Mouse (Mus musculus) kidney, embryonic 14.5 days (tissue): ENCODE measurements at regions not wholly inside any gene's neighbourhood (a gene's known extent, or its start where the extent isn't known, plus 50 kb on each side); places are given as distances from the start of the nearest gene placed in this dataset.
A peak's percentile ranks its signal among the peaks of the same experiment; 100 is the strongest.

ENCODE experiments used
- ATAC-seq: fragments of 200-750 bp; cut with Nextera tagmentation; 2 replicates; pipeline ENCODE4 v1.8.0; 2017; ENCODE audit warnings: moderate number of reproducible peaks, mild to moderate bottlenecking, moderate TSS enrichment, moderate library complexity; ENCODE audit not compliant: low FRiP score, low TSS enrichment
- H3K27ac ChIP-seq: fragments of 300-500 bp; sonication (generic); 2 replicates; pipeline ENCODE4 v1.5.1; 2014; ENCODE audit warnings: low read depth, mild to moderate bottlenecking, low read length, moderate library complexity, mixed read lengths
- H3K27me3 ChIP-seq: fragments of 300-500 bp; sonication (generic); 2 replicates; pipeline ENCODE4 v1.6.1; 2014; ENCODE audit warnings: mild to moderate bottlenecking, low read length; ENCODE audit not compliant: control insufficient read depth, insufficient read depth
- H3K36me3 ChIP-seq: fragments of 300-500 bp; sonication (generic); 2 replicates; pipeline ENCODE4 v1.6.1; 2014; ENCODE audit warnings: low read length, mixed read lengths; ENCODE audit not compliant: control insufficient read depth, insufficient read depth
- H3K4me1 ChIP-seq: fragments of 300-500 bp; sonication (generic); 2 replicates; pipeline ENCODE4 v1.6.1; 2014; ENCODE audit warnings: low read length, mixed read lengths; ENCODE audit not compliant: control insufficient read depth, insufficient read depth
- H3K4me2 ChIP-seq: fragments of 300-500 bp; sonication (generic); replicated peaks from 2 replicates; pipeline ENCODE4 v1.6.1; 2014; ENCODE audit warnings: low read depth, mild to moderate bottlenecking, low read length
- H3K4me3 ChIP-seq: fragments of 300-500 bp; sonication (generic); 2 replicates; pipeline ENCODE4 v1.5.1; 2014; ENCODE audit warnings: mild to moderate bottlenecking, low read length
- H3K9ac ChIP-seq: fragments of 300-500 bp; sonication (generic); 2 replicates; pipeline ENCODE4 v1.6.1; 2014; ENCODE audit warnings: low read depth, mild to moderate bottlenecking, low read length, moderate library complexity
- H3K9me3 ChIP-seq: fragments of 300-500 bp; sonication (generic); 2 replicates; pipeline ENCODE4 v1.6.1; 2016; ENCODE audit warnings: low read length; ENCODE audit not compliant: control insufficient read depth
- WGBS: fragments of 180-500 bp; shearing (Covaris S2); extraction: QIAGEN DNeasy Blood & Tissue Kit; methylation state at CpG from one replicate; pipeline ENCODE4 v1.1.7; 2014; 5-methylcytosine and 5-hydroxymethylcytosine counted together

- Histone ChIP-seq H3K4me2 (no peak overlapping the region), H3K4me1 (peaks cover 6% of the 10 kb centered on the region; the same call in 1 of the 2 replicates), H3K4me3 (no peak overlapping the region), H3K27me3 (no peaks in the 10 kb centered on the region), H3K27ac (no peak overlapping the region), H3K9ac (no peak overlapping the region), H3K9me3 (no peaks in the 10 kb centered on the region), H3K36me3 (no peaks in the 10 kb centered on the region)
- ATAC-seq: no peak
- WGBS: 89% methylated on average over 3 of the region's 3 CpGs
These were observed 131.2 kb downstream of the Dact1 start for GRCm38 (mm10) chr12:71440863-71441262.

- Histone ChIP-seq H3K4me1 (peaks cover 6% of the 10 kb centered on the region; the same call in 1 of the 2 replicates), H3K9me3 (no peaks in the 10 kb centered on the region), H3K9ac (no peak overlapping the region), H3K36me3 (no peaks in the 10 kb centered on the region), H3K27ac (no peak overlapping the region), H3K27me3 (no peaks in the 10 kb centered on the region), H3K4me3 (no peak overlapping the region), H3K4me2 (no peak overlapping the region)
- WGBS: 88% methylated on average over 5 of the region's 5 CpGs
- no peak for ATAC-seq
These were observed 131.6 kb downstream of the Dact1 start for GRCm38 (mm10) chr12:71441272-71441671.

GRCm38 (mm10) chr12:71446177-71446891, 136.7 kb downstream of the Dact1 start:
- Histone ChIP-seq H3K27me3 (no peaks in the 10 kb centered on the region), H3K4me2 (no peak overlapping the region), H3K9ac (no peak overlapping the region), H3K4me1 (no peaks in the 10 kb centered on the region), H3K27ac (peak overlapping the region; percentile 49; the same call in 1 of the 2 replicates), H3K4me3 (no peak overlapping the region), H3K9me3 (no peaks in the 10 kb centered on the region), H3K36me3 (no peaks in the 10 kb centered on the region)
- peak; percentile 35; the same call in 1 of the 2 replicates for ATAC-seq
- 61% methylated on average over 8 of the region's 8 CpGs for whole genome bisulfite sequencing

- WGBS: 20% methylated on average over 7 of the region's 7 CpGs
- H3K4me3 ChIP-seq: no peak overlapping the region
- H3K36me3 ChIP-seq: no peaks in the 10 kb centered on the region
- no peak overlapping the region for H3K4me2 ChIP-seq
- H3K27ac ChIP-seq: peak overlapping the region; percentile 49; the same call in 1 of the 2 replicates
- no peak overlapping the region for H3K9ac ChIP-seq
- no peaks in the 10 kb centered on the region for H3K9me3 ChIP-seq
- H3K27me3 ChIP-seq: no peaks in the 10 kb centered on the region
- no peak for ATAC-seq
- H3K4me1 ChIP-seq: no peaks in the 10 kb centered on the region
These were observed 137.2 kb downstream of the Dact1 start for GRCm38 (mm10) chr12:71446892-71447268.

- Histone ChIP-seq H3K9ac (no peak overlapping the region), H3K4me2 (no peak overlapping the region), H3K9me3 (no peaks in the 10 kb centered on the region), H3K4me1 (no peaks in the 10 kb centered on the region), H3K4me3 (no peak overlapping the region), H3K27me3 (no peaks in the 10 kb centered on the region), H3K36me3 (no peaks in the 10 kb centered on the region), H3K27ac (no peak overlapping the region)
- no peak for ATAC-seq
- WGBS: 69% methylated on average over 3 of the region's 3 CpGs
These were observed 139.3 kb downstream of the Dact1 start for GRCm38 (mm10) chr12:71449032-71449431.

GRCm38 (mm10) chr12:71450128-71450527, 140.4 kb downstream of the Dact1 start:
- Histone ChIP-seq H3K4me1 (no peaks in the 10 kb centered on the region), H3K27ac (no peak overlapping the region), H3K4me3 (no peak overlapping the region), H3K9ac (no peak overlapping the region), H3K36me3 (no peaks in the 10 kb centered on the region), H3K9me3 (no peaks in the 10 kb centered on the region), H3K4me2 (no peak overlapping the region), H3K27me3 (no peaks in the 10 kb centered on the region)
- no peak for ATAC-seq
- WGBS: 78% methylated on average over 4 of the region's 4 CpGs

- H3K4me2 ChIP-seq: no peak overlapping the region
- no peak overlapping the region for H3K27ac ChIP-seq
- H3K9me3 ChIP-seq: no peaks in the 10 kb centered on the region
- no peak for ATAC-seq
- H3K4me1 ChIP-seq: no peaks in the 10 kb centered on the region
- 81% methylated on average over 14 of the region's 14 CpGs for WGBS
- no peaks in the 10 kb centered on the region for H3K36me3 ChIP-seq
- H3K27me3 ChIP-seq: no peaks in the 10 kb centered on the region
- H3K4me3 ChIP-seq: no peak overlapping the region
- no peak overlapping the region for H3K9ac ChIP-seq
These were observed 141.2 kb downstream of the Dact1 start for GRCm38 (mm10) chr12:71450680-71451463.

- H3K36me3 ChIP-seq: no peaks in the 10 kb centered on the region
- ATAC-seq: no peak
- no peaks in the 10 kb centered on the region for H3K27me3 ChIP-seq
- H3K4me1 ChIP-seq: 0 out of 2 replicates have a peak, but pooled peaks cover 2% of the 10 kb centered on the region
- 60% methylated on average over 6 of the region's 6 CpGs for WGBS
- H3K4me3 ChIP-seq: no peak overlapping the region
- H3K27ac ChIP-seq: 0 out of 2 replicates have a peak overlapping the region, but pooled peaks have one; percentile 13
- H3K9ac ChIP-seq: no peak overlapping the region
- H3K9me3 ChIP-seq: no peaks in the 10 kb centered on the region
- H3K4me2 ChIP-seq: no peak overlapping the region
These were observed 147.2 kb downstream of the Dact1 start for GRCm38 (mm10) chr12:71456900-71457299.
